Comparison of ENCODE assay signal across 25 mouse cellular contexts in genomic region chr11:114011523-114011922, GRCm38 (mm10). TPM values are rescaled to one million over a fixed set of nuclear protein-coding genes. Genes with fewer than 3 reads are reported as not detected.
DNase-seq lines count a peak whose midpoint lies in the region; ATAC-seq lines count a peak whose summit lies in the region.
"Had no signal": no experiment of that assay in that cellular context is flagged by ENCODE, and none has a peak within 500 bp of the region (broad histone marks: within the 10 kb centered on the region; RNA-seq: fewer than 3 reads in every experiment).

No protein-coding gene starts in this region.

- H3K9me3 ChIP-seq in forebrain, embryonic 14.5 days (replicated peaks; ENCODE audit: control insufficient read depth, low read length), result no peaks in the 10 kb centered on the region
- no peaks in the 10 kb centered on the region for H3K9me3 ChIP-seq in forebrain, embryonic 10.5 days
- no peaks in the 10 kb centered on the region for H3K9me3 ChIP-seq in kidney, embryonic 16.5 days (ENCODE audit: low read length)
- H3K9me3 ChIP-seq in kidney, embryonic 14.5 days (ENCODE audit: control insufficient read depth, low read length), result no peaks in the 10 kb centered on the region
- H3K9me3 ChIP-seq: embryonic facial prominence, embryonic 12.5 days; forebrain, embryonic 13.5 days; heart, embryonic 12.5 days; limb, embryonic 13.5 days had no signal

- H3K4me1 ChIP-seq in forebrain, embryonic 14.5 days (ENCODE audit: control insufficient read depth, insufficient read depth, low read length), result peaks cover 4% of the 10 kb centered on the region; the same call in 1 of the 2 replicates
- peaks cover 30% of the 10 kb centered on the region for H3K4me1 ChIP-seq in forebrain, embryonic 10.5 days
- peaks cover 31% of the 10 kb centered on the region for H3K4me1 ChIP-seq in kidney, embryonic 16.5 days (ENCODE audit: insufficient read depth, low read length)
- peaks cover 23% of the 10 kb centered on the region for H3K4me1 ChIP-seq in kidney, embryonic 14.5 days (ENCODE audit: control insufficient read depth, insufficient read depth, low read length)

- WGBS in forebrain, embryonic 14.5 days, result 66% methylated on average over 9 of the region's 9 CpGs
- 85% methylated on average over 9 of the region's 9 CpGs for WGBS in forebrain, embryonic 10.5 days
- WGBS in kidney, embryonic 16.5 days, result 33% methylated on average over 9 of the region's 9 CpGs
- 44% methylated on average over 9 of the region's 9 CpGs for WGBS in kidney, embryonic 14.5 days

- peak; percentile 32 for DNase-seq in forebrain, embryonic 14.5 days (ENCODE audit: low spot score)
- DNase-seq in forebrain, embryonic 10.5 days (ENCODE audit: extremely low spot score, low spot score), result no peak
- DNase-seq in lung, postnatal 10 days, result peak; percentile 31
- no peak for DNase-seq in lung, postnatal 14 days
- peak; percentile 36 for DNase-seq in retina, postnatal 1 day
- DNase-seq in retina, embryonic 14.5 days (ENCODE audit: low spot score), result no peak
- DNase-seq: adrenal gland, postnatal 10 days; cerebellum, adult 2 months; cerebellum, postnatal 25 days; gastrocnemius, postnatal 10 days; kidney, adult 11 months; layer of hippocampus, adult 9-11 months; midbrain, embryonic 14.5 days; right cerebral cortex, adult 18-20 months; right cerebral cortex, postnatal 4 days; thymus, postnatal 25 days had no signal

- ATAC-seq in forebrain, embryonic 14.5 days, result no peak
- ATAC-seq in kidney, embryonic 16.5 days (ENCODE audit: low FRiP score, low TSS enrichment), result peak; percentile 32; the same call in 1 of the 2 replicates
- no peak for ATAC-seq in kidney, embryonic 14.5 days (ENCODE audit: low FRiP score, low TSS enrichment)
- ATAC-seq: forebrain, embryonic 13.5 days had no signal

- 0 out of 2 replicates have a peak overlapping the region, but pooled peaks have one; percentile 9 for H3K9ac ChIP-seq in forebrain, embryonic 14.5 days (ENCODE audit: low read length)
- H3K9ac ChIP-seq in kidney, embryonic 16.5 days (replicated peaks; ENCODE audit: low read length), result 0 out of 2 replicates have a peak overlapping the region, but pooled peaks have one; percentile 5
- no peak overlapping the region for H3K9ac ChIP-seq in kidney, embryonic 14.5 days (ENCODE audit: low read depth, low read length)
- H3K9ac ChIP-seq: embryonic facial prominence, embryonic 12.5 days; forebrain, embryonic 13.5 days; heart, embryonic 12.5 days; limb, embryonic 13.5 days; liver, embryonic 14.5 days had no signal

- H3K27me3 ChIP-seq in forebrain, embryonic 14.5 days (replicated peaks; ENCODE audit: control insufficient read depth, insufficient read depth, low read length), result no peaks in the 10 kb centered on the region
- peaks cover 41% of the 10 kb centered on the region for H3K27me3 ChIP-seq in forebrain, embryonic 10.5 days (ENCODE audit: poor library complexity, severe bottlenecking)
- H3K27me3 ChIP-seq in kidney, embryonic 16.5 days (ENCODE audit: insufficient read depth, low read length), result peaks cover 1% of the 10 kb centered on the region; the same call in 1 of the 2 replicates
- H3K27me3 ChIP-seq in kidney, embryonic 14.5 days (ENCODE audit: control insufficient read depth, insufficient read depth, low read length), result no peaks in the 10 kb centered on the region
- H3K27me3 ChIP-seq: embryonic facial prominence, embryonic 12.5 days had no signal

- H3K27ac ChIP-seq in forebrain, embryonic 14.5 days (ENCODE audit: low read depth, low read length), result no peak overlapping the region
- no peak overlapping the region for H3K27ac ChIP-seq in forebrain, embryonic 10.5 days
- H3K27ac ChIP-seq in kidney, embryonic 16.5 days (ENCODE audit: low read length), result no peak overlapping the region
- no peak overlapping the region for H3K27ac ChIP-seq in kidney, embryonic 14.5 days (ENCODE audit: low read depth, low read length)
- H3K27ac ChIP-seq: embryonic facial prominence, embryonic 12.5 days; forebrain, embryonic 13.5 days; kidney, postnatal 0 days; limb, embryonic 13.5 days; liver, embryonic 14.5 days had no signal

- H3K36me3 ChIP-seq in forebrain, embryonic 14.5 days (ENCODE audit: control insufficient read depth, insufficient read depth, low read length), result no peaks in the 10 kb centered on the region
- H3K36me3 ChIP-seq in forebrain, embryonic 10.5 days (replicated peaks), result no peaks in the 10 kb centered on the region
- H3K36me3 ChIP-seq in kidney, embryonic 16.5 days (ENCODE audit: insufficient read depth, low read length), result no peaks in the 10 kb centered on the region
- no peaks in the 10 kb centered on the region for H3K36me3 ChIP-seq in kidney, embryonic 14.5 days (ENCODE audit: control insufficient read depth, insufficient read depth, low read length)
- H3K36me3 ChIP-seq: embryonic facial prominence, embryonic 12.5 days; heart, embryonic 12.5 days; limb, embryonic 13.5 days had no signal

- H3K4me3 ChIP-seq in forebrain, embryonic 14.5 days (ENCODE audit: low read depth, low read length), result no peak overlapping the region
- no peak overlapping the region for H3K4me3 ChIP-seq in forebrain, embryonic 10.5 days
- H3K4me3 ChIP-seq in kidney, embryonic 16.5 days (ENCODE audit: low read length), result no peak overlapping the region
- H3K4me3 ChIP-seq in kidney, embryonic 14.5 days (ENCODE audit: low read length), result no peak overlapping the region
- H3K4me3 ChIP-seq: embryonic facial prominence, embryonic 12.5 days; forebrain, embryonic 13.5 days; heart, embryonic 12.5 days; limb, embryonic 13.5 days; myocyte had no signal

- H3K4me2 ChIP-seq in forebrain, embryonic 14.5 days (ENCODE audit: low read length), result no peak overlapping the region
- no peak overlapping the region for H3K4me2 ChIP-seq in kidney, embryonic 16.5 days (replicated peaks; ENCODE audit: low read depth, low read length)
- no peak overlapping the region for H3K4me2 ChIP-seq in kidney, embryonic 14.5 days (replicated peaks; ENCODE audit: low read depth, low read length)
- H3K4me2 ChIP-seq: embryonic facial prominence, embryonic 12.5 days; forebrain, embryonic 13.5 days; heart, embryonic 12.5 days; limb, embryonic 13.5 days had no signal

RNA-seq across cellular contexts. Expression of gene Sdk2, which starts 55.3 kb away (rescaled TPM):
- 1.1 and 1.6 TPM in 2 replicates for polyA plus RNA-seq in forebrain, embryonic 14.5 days (2014; fragmentation: Nextera tagmentation; extraction: Ambion mirVana)
- 0.87 and 1.5 TPM in 2 replicates for polyA plus RNA-seq in forebrain, embryonic 10.5 days (2016; fragmentation: Nextera tagmentation; extraction: Ambion mirVana)
- polyA plus RNA-seq in kidney, embryonic 16.5 days (2015; fragmentation: Nextera tagmentation; extraction: Ambion mirVana), result 2.8 and 3.7 TPM in 2 replicates
- polyA plus RNA-seq in kidney, embryonic 14.5 days (2014; fragmentation: Nextera tagmentation; extraction: Ambion mirVana), result 3.7 and 4.2 TPM in 2 replicates

Comparison
In these comparisons a context has a peak if more than half of its experiments do, and no peak if none do; other contexts are left out.
1. DNase-seq: peak in forebrain, embryonic 14.5 days (single experiment), lung, postnatal 10 days (single experiment) and retina, postnatal 1 day (single experiment); none in forebrain, embryonic 10.5 days (single experiment), lung, postnatal 14 days (single experiment) and retina, embryonic 14.5 days (single experiment).